Mouse (Mus musculus): ENCODE results near the gene Efna3. TPM values are rescaled to one million over a fixed set of nuclear protein-coding genes. Genes with fewer than 3 reads are reported as not detected.

The Efna3 gene
- polyA plus RNA-seq, 1 experiment from 2014 or later: 22.5 TPM

GRCm38 (mm10) chr3:89321183-89322130 lies 1.3 kb downstream of the Efna3 start:
- Histone ChIP-seq H3K27me3 (peaks cover 60% of the 10 kb centered on the region), H3K9me3 (no peaks in the 10 kb centered on the region), H3K4me3 (replicated peaks) (peak overlapping the region; percentile 64), H3K27ac (peak overlapping the region; percentile 86), H3K36me3 (no peaks in the 10 kb centered on the region), H3K4me2 (replicated peaks) (peak overlapping the region; percentile 79), H3K9ac (replicated peaks) (peak overlapping the region; percentile 86), H3K4me1 (replicated peaks) (peaks cover 64% of the 10 kb centered on the region)
- peak; percentile 31 for ATAC-seq
- 1% methylated on average over 61 of the region's 66 CpGs for WGBS

GRCm38 (mm10) chr3:89320581-89321182 lies 2.1 kb downstream of the Efna3 start:
- no peaks in the 10 kb centered on the region for H3K9me3 ChIP-seq
- peak overlapping the region; percentile 86 for H3K27ac ChIP-seq
- H3K4me1 ChIP-seq (replicated peaks): peaks cover 72% of the 10 kb centered on the region
- peak overlapping the region; percentile 79 for H3K4me2 ChIP-seq (replicated peaks)
- H3K36me3 ChIP-seq: no peaks in the 10 kb centered on the region
- ATAC-seq: no peak
- peak overlapping the region; percentile 64 for H3K4me3 ChIP-seq (replicated peaks)
- peak overlapping the region; percentile 86 for H3K9ac ChIP-seq (replicated peaks)
- peaks cover 68% of the 10 kb centered on the region for H3K27me3 ChIP-seq
- 1% methylated on average over 41 of the region's 41 CpGs for WGBS

GRCm38 (mm10) chr3:89319591-89320350 lies 3.0 kb downstream of the Efna3 start:
- WGBS: 2% methylated on average over 58 of the region's 58 CpGs
- H3K27ac ChIP-seq: peak overlapping the region; percentile 65
- peaks cover 5% of the 10 kb centered on the region for H3K36me3 ChIP-seq
- peaks cover 81% of the 10 kb centered on the region for H3K4me1 ChIP-seq (replicated peaks)
- peak overlapping the region; percentile 79 for H3K4me2 ChIP-seq (replicated peaks)
- H3K9me3 ChIP-seq: no peaks in the 10 kb centered on the region
- peak overlapping the region; percentile 86 for H3K9ac ChIP-seq (replicated peaks)
- H3K27me3 ChIP-seq: peaks cover 69% of the 10 kb centered on the region
- H3K4me3 ChIP-seq (replicated peaks): peak overlapping the region; percentile 64
- no peak for ATAC-seq

GRCm38 (mm10) chr3:89318971-89319590 lies 3.7 kb downstream of the Efna3 start:
- Histone ChIP-seq H3K4me3 (replicated peaks) (peak overlapping the region; percentile 64), H3K27me3 (peaks cover 65% of the 10 kb centered on the region), H3K9me3 (no peaks in the 10 kb centered on the region), H3K36me3 (peaks cover 9% of the 10 kb centered on the region), H3K9ac (replicated peaks) (peak overlapping the region; percentile 59), H3K4me1 (replicated peaks) (peaks cover 82% of the 10 kb centered on the region), H3K27ac (0 out of 2 replicates have a peak overlapping the region, but pooled peaks have one; percentile 11), H3K4me2 (replicated peaks) (peak overlapping the region; percentile 79)
- ATAC-seq: no peak
- 8% methylated on average over 21 of the region's 21 CpGs for WGBS

- no peak for ATAC-seq
- peaks cover 58% of the 10 kb centered on the region for H3K27me3 ChIP-seq
- 0 out of 2 replicates have a peak overlapping the region, but pooled peaks have one; percentile 64 for H3K4me3 ChIP-seq (replicated peaks)
- peaks cover 11% of the 10 kb centered on the region for H3K36me3 ChIP-seq
- H3K9ac ChIP-seq (replicated peaks): no peak overlapping the region
- WGBS: 71% methylated on average over 8 of the region's 8 CpGs
- H3K9me3 ChIP-seq: no peaks in the 10 kb centered on the region
- H3K27ac ChIP-seq: no peak overlapping the region
- no peak overlapping the region; the same call in 1 of the 2 replicates for H3K4me2 ChIP-seq (replicated peaks)
- H3K4me1 ChIP-seq (replicated peaks): peaks cover 82% of the 10 kb centered on the region
Measured at GRCm38 (mm10) chr3:89318316-89318715, 4.4 kb downstream of the Efna3 start.

GRCm38 (mm10) chr3:89317246-89317645 lies 5.5 kb downstream of the Efna3 start:
- peak overlapping the region; percentile 60 for H3K4me2 ChIP-seq (replicated peaks)
- H3K27me3 ChIP-seq: peaks cover 56% of the 10 kb centered on the region
- H3K36me3 ChIP-seq: peaks cover 16% of the 10 kb centered on the region
- H3K9ac ChIP-seq (replicated peaks): peak overlapping the region; percentile 19; the same call in 1 of the 2 replicates
- H3K9me3 ChIP-seq: no peaks in the 10 kb centered on the region
- H3K4me1 ChIP-seq (replicated peaks): peaks cover 75% of the 10 kb centered on the region
- 63% methylated on average over 6 of the region's 6 CpGs for WGBS
- ATAC-seq: no peak
- no peak overlapping the region for H3K4me3 ChIP-seq (replicated peaks)
- peak overlapping the region; percentile 44; the same call in 1 of the 2 replicates for H3K27ac ChIP-seq

GRCm38 (mm10) chr3:89316833-89317232 lies 5.9 kb downstream of the Efna3 start:
- H3K4me1 ChIP-seq (replicated peaks): peaks cover 71% of the 10 kb centered on the region
- H3K4me3 ChIP-seq (replicated peaks): peak overlapping the region; percentile 12
- WGBS: 0% methylated on average over 4 of the region's 4 CpGs
- H3K27me3 ChIP-seq: peaks cover 56% of the 10 kb centered on the region
- H3K4me2 ChIP-seq (replicated peaks): peak overlapping the region; percentile 60
- peak; percentile 51 for ATAC-seq
- H3K27ac ChIP-seq: peak overlapping the region; percentile 44; the same call in 1 of the 2 replicates
- H3K9ac ChIP-seq (replicated peaks): 0 out of 2 replicates have a peak overlapping the region, but pooled peaks have one; percentile 19
- no peaks in the 10 kb centered on the region for H3K9me3 ChIP-seq
- peaks cover 16% of the 10 kb centered on the region for H3K36me3 ChIP-seq

GRCm38 (mm10) chr3:89315930-89316831 lies 6.6 kb downstream of the Efna3 start:
- H3K27ac ChIP-seq: no peak overlapping the region; the same call in 1 of the 2 replicates

GRCm38 (mm10) chr3:89315195-89315929 lies 7.4 kb downstream of the Efna3 start:
- no peak overlapping the region for H3K27ac ChIP-seq
- peaks cover 16% of the 10 kb centered on the region for H3K36me3 ChIP-seq
- H3K9ac ChIP-seq (replicated peaks): peak overlapping the region; percentile 53
- peaks cover 56% of the 10 kb centered on the region for H3K4me1 ChIP-seq (replicated peaks)
- WGBS: 6% methylated on average over 26 of the region's 26 CpGs
- peak; percentile 34; the same call in 1 of the 2 replicates for ATAC-seq
- peak overlapping the region; percentile 28 for H3K4me3 ChIP-seq (replicated peaks)
- H3K27me3 ChIP-seq: peaks cover 42% of the 10 kb centered on the region
- 0 out of 2 replicates have a peak, but pooled peaks cover 3% of the 10 kb centered on the region for H3K9me3 ChIP-seq
- peak overlapping the region; percentile 60 for H3K4me2 ChIP-seq (replicated peaks)

More at GRCm38 (mm10) chr3:89315930-89316831, 6.6 kb downstream of the Efna3 start:
- WGBS: 8% methylated on average over 40 of the region's 40 CpGs
- H3K27me3 ChIP-seq: peaks cover 50% of the 10 kb centered on the region
- 0 out of 2 replicates have a peak, but pooled peaks cover 3% of the 10 kb centered on the region for H3K9me3 ChIP-seq
- H3K4me2 ChIP-seq (replicated peaks): peak overlapping the region; percentile 60
- peak overlapping the region; percentile 54; the same call in 1 of the 2 replicates for H3K9ac ChIP-seq (replicated peaks)
- no peak for ATAC-seq
- H3K4me3 ChIP-seq (replicated peaks): peak overlapping the region; percentile 28
- peaks cover 65% of the 10 kb centered on the region for H3K4me1 ChIP-seq (replicated peaks)
- peaks cover 16% of the 10 kb centered on the region for H3K36me3 ChIP-seq

GRCm38 (mm10) chr3:89314791-89315190 lies 8.0 kb downstream of the Efna3 start:
- Histone ChIP-seq H3K9me3 (0 out of 2 replicates have a peak, but pooled peaks cover 3% of the 10 kb centered on the region), H3K27me3 (peaks cover 36% of the 10 kb centered on the region), H3K36me3 (peaks cover 16% of the 10 kb centered on the region), H3K4me2 (replicated peaks) (peak overlapping the region; percentile 60; the same call in 1 of the 2 replicates), H3K4me1 (replicated peaks) (peaks cover 51% of the 10 kb centered on the region), H3K4me3 (replicated peaks) (no peak overlapping the region), H3K9ac (replicated peaks) (no peak overlapping the region), H3K27ac (no peak overlapping the region)
- no peak for ATAC-seq
- WGBS: 50% methylated on average over 2 of the region's 2 CpGs

All from midbrain, embryonic 13.5 days (tissue).